Mouse (Mus musculus): Measurements from ENCODE around the gene Tyrobp. TPM values are rescaled to one million over a fixed set of nuclear protein-coding genes. Genes with fewer than 3 reads are reported as not detected.
A peak's percentile ranks its signal among the peaks of the same experiment; 100 is the strongest.

The Tyrobp gene
- total and polyA plus RNA-seq, 2 experiments from 2014 or later, result 15.2 to 30.4 TPM

DNA sequence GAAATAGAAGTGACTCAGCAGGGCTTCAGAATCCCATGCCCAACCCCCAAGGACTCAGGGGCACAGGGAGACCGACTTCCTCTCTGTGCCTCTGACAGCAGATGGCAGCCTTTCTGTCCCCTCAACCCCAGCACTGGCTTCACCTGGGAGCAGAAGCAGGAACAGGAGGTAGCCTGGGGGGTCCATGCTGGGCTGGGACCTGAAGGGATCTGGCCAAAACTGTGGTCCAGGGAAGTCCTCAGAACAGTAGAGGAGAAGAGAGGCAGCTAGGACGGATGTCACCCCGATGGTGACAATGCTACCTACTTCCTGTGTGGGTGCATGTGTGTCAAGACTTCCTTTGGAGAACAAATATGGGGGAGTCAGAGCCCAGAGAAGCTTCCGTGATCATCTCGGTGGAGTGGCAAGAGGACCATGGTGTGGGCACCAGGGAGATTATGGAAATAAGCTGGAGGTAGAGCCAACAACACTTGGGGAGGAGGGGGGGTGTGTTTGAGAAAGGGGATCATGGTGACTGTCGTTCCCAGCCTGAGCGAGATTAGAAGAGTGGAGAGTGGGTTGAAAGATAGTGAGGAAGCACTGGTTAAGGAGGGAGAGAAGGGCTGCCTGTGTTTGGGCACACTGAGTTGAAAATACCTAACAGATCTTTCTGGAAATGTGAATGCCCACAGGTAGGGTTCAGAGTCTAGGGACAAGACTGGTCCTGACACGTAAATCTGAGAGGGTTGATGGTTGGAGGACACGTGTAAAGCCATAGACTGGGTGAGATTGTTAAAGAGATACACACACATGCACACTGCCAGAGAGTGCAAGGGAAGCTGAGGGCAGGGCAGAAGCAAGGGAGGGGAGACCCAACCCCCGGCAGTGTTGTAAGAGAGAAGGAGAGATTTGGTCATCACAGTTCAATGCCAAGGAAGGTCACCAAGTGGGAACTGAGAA is 6.3 kb downstream of the Tyrobp start, which contains the start of gene Hcst:
Hcst (minus strand) TSS at position 294 of the 939 bp plus-strand sequence.
- no peak within 1 kb of the TSS for H3K4me3 ChIP-seq (ENCODE audit: low read depth, low read length)
- no peaks in the 10 kb centered on the region for H3K36me3 ChIP-seq (replicated peaks; ENCODE audit: control insufficient read depth, insufficient read depth, low read length)
- ATAC-seq (ENCODE audit: insufficient read depth, low read depth), result no peak
- 48% methylated on average over 10 of the region's 10 CpGs for WGBS
- peaks cover 20% of the 10 kb centered on the region for H3K27me3 ChIP-seq (ENCODE audit: control insufficient read depth, insufficient read depth, low read length)
- peaks cover 15% of the 10 kb centered on the region; the same call in 1 of the 2 replicates for H3K4me1 ChIP-seq (ENCODE audit: control insufficient read depth, insufficient read depth)
- DNase-seq (ENCODE audit: low spot score), result no peak
- H3K9ac ChIP-seq (replicated peaks; ENCODE audit: low read depth, low read length), result no peak within 1 kb of the TSS
- H3K4me2 ChIP-seq (ENCODE audit: low read depth, low read length), result peak within 1 kb of the TSS; percentile 9; the same call in 1 of the 2 replicates
- peaks cover 7% of the 10 kb centered on the region; the same call in 1 of the 2 replicates for H3K9me3 ChIP-seq (replicated peaks; ENCODE audit: control insufficient read depth, low read length)
- TF ChIP-seq EP300 (IDR thresholded peaks at IDR 0.05; ENCODE audit: low read depth) (no peak), CTCF (IDR thresholded peaks at IDR 0.05; ENCODE audit: low read depth) (no peak)
- H3K27ac ChIP-seq (ENCODE audit: low read depth), result peak within 1 kb of the TSS; percentile 26; the same call in 1 of the 2 replicates

GRCm38 (mm10) chr7:30420673-30421072 is 7.1 kb downstream of the Tyrobp start:
- ATAC-seq (ENCODE audit: insufficient read depth, low read depth) (no peak), DNase-seq (ENCODE audit: low spot score) (no peak)
- H3K36me3 ChIP-seq (replicated peaks; ENCODE audit: control insufficient read depth, insufficient read depth, low read length), result no peaks in the 10 kb centered on the region
- H3K4me2 ChIP-seq (ENCODE audit: low read depth, low read length), result no peak overlapping the region
- no peak for TF ChIP-seq EP300 (IDR thresholded peaks at IDR 0.05; ENCODE audit: low read depth)
- TF ChIP-seq CTCF (IDR thresholded peaks at IDR 0.05; ENCODE audit: low read depth), result no peak
- no peak overlapping the region for H3K9ac ChIP-seq (replicated peaks; ENCODE audit: low read depth, low read length)
- no peak overlapping the region for H3K27ac ChIP-seq (ENCODE audit: low read depth)
- H3K4me1 ChIP-seq (ENCODE audit: control insufficient read depth, insufficient read depth), result peaks cover 15% of the 10 kb centered on the region; the same call in 1 of the 2 replicates
- peaks cover 20% of the 10 kb centered on the region for H3K27me3 ChIP-seq (ENCODE audit: control insufficient read depth, insufficient read depth, low read length)
- WGBS, result 83% methylated on average over 3 of the region's 3 CpGs
- H3K4me3 ChIP-seq (ENCODE audit: low read depth, low read length), result no peak overlapping the region
- peaks cover 7% of the 10 kb centered on the region; the same call in 1 of the 2 replicates for H3K9me3 ChIP-seq (replicated peaks; ENCODE audit: control insufficient read depth, low read length)

- H3K4me2 ChIP-seq (ENCODE audit: low read depth, low read length), result peak within 1 kb of the TSS; percentile 94
- no peak for TF ChIP-seq CTCF (IDR thresholded peaks at IDR 0.05; ENCODE audit: low read depth)
- TF ChIP-seq EP300 (IDR thresholded peaks at IDR 0.05; ENCODE audit: low read depth), result no peak
- peaks cover 20% of the 10 kb centered on the region for H3K27me3 ChIP-seq (ENCODE audit: control insufficient read depth, insufficient read depth, low read length)
- H3K27ac ChIP-seq (ENCODE audit: low read depth), result peak within 1 kb of the TSS; percentile 12; the same call in 1 of the 2 replicates
- ATAC-seq (ENCODE audit: insufficient read depth, low read depth), result peak; percentile 37; the same call in 1 of the 2 replicates
- no peaks in the 10 kb centered on the region for H3K36me3 ChIP-seq (replicated peaks; ENCODE audit: control insufficient read depth, insufficient read depth, low read length)
- peak within 1 kb of the TSS; percentile 59 for H3K4me3 ChIP-seq (ENCODE audit: low read depth, low read length)
- no peak for DNase-seq (ENCODE audit: low spot score)
- H3K4me1 ChIP-seq (ENCODE audit: control insufficient read depth, insufficient read depth), result peaks cover 15% of the 10 kb centered on the region; the same call in 1 of the 2 replicates
- H3K9ac ChIP-seq (replicated peaks; ENCODE audit: low read depth, low read length), result peak within 1 kb of the TSS; percentile 16; the same call in 1 of the 2 replicates
- peaks cover 7% of the 10 kb centered on the region; the same call in 1 of the 2 replicates for H3K9me3 ChIP-seq (replicated peaks; ENCODE audit: control insufficient read depth, low read length)
- WGBS, result 9% methylated on average over 31 of the region's 31 CpGs
Observed at GRCm38 (mm10) chr7:30421175-30421889, 7.8 kb downstream of the Tyrobp start, which contains the start of gene Nfkbid. TSS of gene Nfkbid (plus strand) at chr7:30421732.

DNA sequence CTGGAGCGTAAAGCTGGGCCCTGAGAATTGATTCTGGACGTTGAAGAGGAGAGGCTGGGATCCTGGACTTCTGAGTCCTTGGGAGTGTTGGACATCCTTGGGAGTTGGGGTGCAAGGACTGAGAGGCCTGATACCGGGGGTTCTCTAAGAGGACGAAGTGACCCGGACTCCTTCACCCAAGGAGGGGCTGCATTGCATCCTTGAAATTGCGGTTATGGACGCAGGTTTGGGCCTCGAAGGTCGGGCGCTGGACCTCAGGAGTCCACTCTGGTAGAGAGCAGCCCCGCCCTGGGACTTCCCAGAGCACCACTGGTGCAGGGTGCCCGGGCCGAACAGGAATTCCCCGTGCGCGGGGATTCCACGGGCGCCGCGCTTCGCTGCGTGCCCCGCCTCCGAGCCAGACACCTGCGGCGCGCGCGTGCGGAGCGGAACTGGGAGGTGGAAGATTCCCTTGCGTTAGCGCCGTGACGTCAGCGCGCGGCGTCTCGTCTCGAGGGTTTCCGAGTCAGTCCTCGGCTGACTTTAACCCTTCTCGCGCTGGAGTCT is 8.4 kb downstream of the Tyrobp start:
- peak overlapping the region; percentile 16; the same call in 1 of the 2 replicates for H3K9ac ChIP-seq (replicated peaks; ENCODE audit: low read depth, low read length)
- peaks cover 15% of the 10 kb centered on the region; the same call in 1 of the 2 replicates for H3K4me1 ChIP-seq (ENCODE audit: control insufficient read depth, insufficient read depth)
- DNase-seq (ENCODE audit: low spot score) (peak; percentile 20), ATAC-seq (ENCODE audit: insufficient read depth, low read depth) (peak; percentile 47; the same call in 1 of the 2 replicates)
- H3K27me3 ChIP-seq (ENCODE audit: control insufficient read depth, insufficient read depth, low read length), result peaks cover 20% of the 10 kb centered on the region
- peak overlapping the region; percentile 59 for H3K4me3 ChIP-seq (ENCODE audit: low read depth, low read length)
- H3K4me2 ChIP-seq (ENCODE audit: low read depth, low read length), result peak overlapping the region; percentile 94
- H3K27ac ChIP-seq (ENCODE audit: low read depth), result no peak overlapping the region; the same call in 1 of the 2 replicates
- under 1% methylated on average over 45 of the region's 45 CpGs for WGBS
- peaks cover 7% of the 10 kb centered on the region; the same call in 1 of the 2 replicates for H3K9me3 ChIP-seq (replicated peaks; ENCODE audit: control insufficient read depth, low read length)
- TF ChIP-seq CTCF (IDR thresholded peaks at IDR 0.05; ENCODE audit: low read depth) (no peak), EP300 (IDR thresholded peaks at IDR 0.05; ENCODE audit: low read depth) (no peak)
- 0 out of 2 replicates have a peak, but pooled peaks cover 5% of the 10 kb centered on the region for H3K36me3 ChIP-seq (replicated peaks; ENCODE audit: control insufficient read depth, insufficient read depth, low read length)

Measured in heart, postnatal 0 days (tissue).